Mouse (Mus musculus) layer of hippocampus, adult 6 months (tissue): Measurements from ENCODE around the gene Unc13b. TPM values are rescaled to one million over a fixed set of nuclear protein-coding genes. Genes with fewer than 3 reads are reported as not detected.

Experiments used
- long read RNA-seq, 2 experiments: library from polyadenylated mRNA; unstranded; transcript quantifications; one replicate each; pipeline ENCODE4 v2.0.0; 2019 to 2020
- polyA plus RNA-seq: library from polyadenylated mRNA; unstranded; fragments of <200 nt; fragmentation: Nextera tagmentation; gene quantifications from 2 replicates; pipeline ENCODE4 v1.2.3, GENCODE M21; 2021

The Unc13b gene
- 3.1 and 4.2 TPM in 2 replicates for polyA plus RNA-seq
- long read RNA-seq, experiment 1, partial matches to known transcripts: 5 of 7 reads
- long read RNA-seq, experiment 1, other reads (novel, unspliced or antisense): 2 of 7 reads
- long read RNA-seq, experiment 2, full-length matches to known transcripts: 2 of 26 reads
- long read RNA-seq, experiment 2, partial matches to known transcripts: 10 of 26 reads
- long read RNA-seq, experiment 2, other reads (novel, unspliced or antisense): 14 of 26 reads

DNA sequence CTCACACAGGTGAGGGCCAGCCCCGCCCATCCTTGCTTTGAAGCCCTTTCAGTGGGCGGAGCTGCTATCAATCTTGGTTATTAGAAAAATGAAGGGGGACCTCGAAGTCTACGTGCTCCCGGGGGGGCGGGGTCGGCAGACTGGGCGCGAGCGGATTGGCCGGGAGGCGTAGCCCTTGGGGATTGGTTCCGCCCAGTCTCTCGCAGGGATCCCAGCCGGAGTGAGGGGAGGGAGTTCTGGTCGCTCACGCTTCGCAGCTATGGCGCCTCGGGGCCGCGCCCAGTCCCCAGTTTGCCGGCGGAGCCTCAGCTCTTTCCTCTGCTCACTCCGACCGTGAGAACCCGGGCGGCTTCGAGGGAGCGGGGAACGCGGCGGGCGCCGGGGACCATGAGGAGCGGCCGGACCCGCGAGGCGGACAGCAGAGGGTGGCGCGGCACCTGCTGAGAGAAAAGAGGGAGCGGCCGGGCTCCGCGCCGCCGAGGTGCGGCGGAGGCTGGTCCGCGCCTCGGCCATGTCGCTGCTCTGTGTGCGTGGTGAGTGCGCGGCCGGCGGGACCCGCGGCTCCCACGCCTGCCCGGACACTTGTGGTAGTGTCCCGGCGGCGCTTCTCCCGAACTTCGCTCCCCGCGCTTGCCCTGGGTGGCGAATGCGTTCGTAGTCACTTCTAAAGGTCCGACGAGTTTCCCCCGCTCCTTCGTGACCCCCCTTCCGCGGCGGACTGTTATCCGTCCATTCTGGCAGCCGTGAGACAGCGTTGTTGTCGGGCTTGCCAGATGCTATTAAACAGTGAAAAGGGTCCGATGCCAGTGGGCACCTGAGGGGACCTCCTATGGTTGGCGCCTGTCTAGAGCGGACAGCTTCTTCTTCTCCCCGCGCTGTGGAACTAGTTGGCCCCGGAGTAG is at the start of gene Unc13b:
TSS of gene Unc13b (plus strand) at position 201 of the 902 bp plus-strand sequence.

DNA sequence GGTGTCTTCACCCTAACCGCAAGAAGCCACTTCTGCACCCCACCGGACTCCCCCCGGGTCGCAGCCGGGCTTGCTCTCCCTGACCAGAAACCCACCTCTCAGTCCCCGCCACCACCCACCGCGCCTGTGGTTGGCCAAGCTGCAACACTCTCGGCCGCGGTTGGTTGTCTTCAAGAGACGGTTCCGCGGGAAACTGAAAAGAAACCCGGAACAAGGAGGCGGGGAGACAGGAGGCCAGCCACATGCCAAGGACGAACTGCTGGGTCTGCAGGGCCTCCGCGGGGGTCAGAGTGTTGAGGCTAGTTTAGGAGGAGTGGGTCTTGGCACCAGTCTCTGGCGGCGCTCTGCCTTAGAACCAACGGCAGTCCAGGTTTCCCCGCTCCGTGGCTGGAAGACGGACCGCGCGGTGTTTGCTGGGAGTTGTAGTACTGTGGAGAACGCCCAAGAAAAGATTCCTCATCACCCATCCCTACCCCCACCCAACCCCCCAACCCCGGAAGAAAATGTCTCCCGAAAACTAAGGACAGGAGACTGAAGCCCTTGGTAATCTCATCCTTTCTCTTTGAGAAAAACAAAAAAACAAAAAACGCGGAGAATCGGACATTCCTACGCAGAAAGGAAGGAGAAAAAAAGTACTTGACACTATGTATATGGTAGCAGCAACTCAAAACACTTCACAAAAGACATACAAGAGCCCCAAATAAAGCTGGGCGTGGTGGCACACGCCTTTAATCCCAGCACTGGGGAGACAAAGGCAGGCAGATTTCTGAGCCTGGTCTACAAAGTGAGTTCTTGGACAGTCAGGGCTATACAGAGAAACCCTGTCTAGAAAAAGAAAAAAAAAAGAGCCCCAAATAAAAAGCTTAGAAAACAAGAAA is 48.4 kb upstream of the Unc13b start, which contains the start of gene Fancg:
TSS of gene Fancg (minus strand) at position 346 of the 878 bp plus-strand sequence.

DNA sequence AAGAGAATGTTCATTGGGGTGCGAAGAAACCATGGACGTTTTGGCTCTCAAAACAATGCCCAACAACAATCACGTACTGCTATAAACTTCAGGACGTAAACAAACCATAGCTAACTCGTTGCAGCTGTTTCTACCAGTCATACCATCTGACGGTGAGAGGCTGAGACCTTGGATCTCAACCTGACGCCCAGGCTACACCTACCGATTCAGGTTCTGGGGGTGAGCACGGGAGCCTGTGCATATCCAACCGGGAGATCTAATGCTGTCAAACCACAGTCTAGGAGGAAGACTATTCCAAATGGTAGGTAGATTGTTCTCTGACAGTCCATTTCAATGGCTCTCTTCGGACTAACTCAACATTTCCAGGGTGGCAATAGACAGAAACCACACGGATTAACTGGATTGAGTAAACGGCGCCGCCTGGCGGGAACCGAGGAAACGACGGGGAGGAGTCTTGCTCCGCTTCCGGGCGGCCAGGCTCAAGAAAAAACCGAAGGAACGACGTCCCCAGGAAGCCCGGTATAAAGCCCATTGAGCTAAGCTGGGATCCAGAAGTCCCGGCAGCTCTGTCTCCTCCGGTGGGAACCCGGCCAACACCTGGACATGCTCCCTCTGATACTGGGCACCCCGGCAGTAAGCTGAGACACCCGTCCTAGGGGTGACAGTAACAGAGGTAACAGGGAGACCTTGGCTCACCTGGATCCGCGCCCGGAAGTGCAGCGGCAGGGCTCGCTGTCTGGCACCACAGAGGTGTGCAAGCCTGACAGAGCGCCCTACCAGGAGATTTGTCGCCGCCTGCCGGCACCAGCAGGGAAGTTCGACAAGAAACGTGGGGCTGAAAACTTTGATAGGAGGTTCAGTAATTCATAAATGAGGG is 33.4 kb upstream of the Unc13b start, which contains the start of gene Pigo:
TSS of gene Pigo (minus strand) at position 736 of the 877 bp plus-strand sequence.

DNA sequence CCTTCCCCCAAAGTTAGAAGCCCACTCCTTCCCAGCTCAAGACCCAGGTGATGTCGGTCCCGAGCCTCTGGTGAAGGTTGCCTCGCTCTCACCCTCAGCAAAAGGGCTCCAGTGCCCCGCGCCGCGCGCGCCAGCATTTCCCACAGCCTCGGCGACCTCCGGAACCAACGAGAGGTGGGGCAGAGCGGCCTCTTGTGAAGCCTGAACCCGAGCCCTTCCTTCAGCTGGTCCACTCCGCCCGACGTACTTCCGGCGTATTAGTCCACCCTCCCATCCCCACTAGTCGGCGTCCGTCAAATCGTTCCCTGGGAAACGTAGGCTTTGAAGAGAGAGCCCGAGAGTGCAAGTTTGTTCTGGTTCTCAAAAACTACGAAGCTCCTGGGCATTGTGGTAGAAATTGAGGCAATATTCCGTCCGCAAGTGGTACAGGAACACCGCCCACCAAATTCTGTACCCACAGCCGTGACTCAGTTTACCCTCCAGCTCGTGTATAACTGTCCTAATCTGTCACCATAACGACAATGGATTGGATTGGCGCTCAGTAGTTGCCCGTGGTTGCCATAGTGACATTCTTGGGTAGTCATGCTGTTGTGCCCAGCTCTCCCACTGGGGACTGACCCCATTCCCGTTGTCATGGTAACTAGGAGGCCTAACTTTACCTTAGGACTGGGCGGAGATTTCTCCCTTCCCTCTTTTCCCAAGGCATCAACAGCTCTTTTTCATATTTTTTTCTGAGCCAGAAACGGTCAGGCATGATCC is 27.3 kb upstream of the Unc13b start, which contains the start of gene Stoml2:
TSS of gene Stoml2 (minus strand) at position 474 of the 759 bp plus-strand sequence.

DNA sequence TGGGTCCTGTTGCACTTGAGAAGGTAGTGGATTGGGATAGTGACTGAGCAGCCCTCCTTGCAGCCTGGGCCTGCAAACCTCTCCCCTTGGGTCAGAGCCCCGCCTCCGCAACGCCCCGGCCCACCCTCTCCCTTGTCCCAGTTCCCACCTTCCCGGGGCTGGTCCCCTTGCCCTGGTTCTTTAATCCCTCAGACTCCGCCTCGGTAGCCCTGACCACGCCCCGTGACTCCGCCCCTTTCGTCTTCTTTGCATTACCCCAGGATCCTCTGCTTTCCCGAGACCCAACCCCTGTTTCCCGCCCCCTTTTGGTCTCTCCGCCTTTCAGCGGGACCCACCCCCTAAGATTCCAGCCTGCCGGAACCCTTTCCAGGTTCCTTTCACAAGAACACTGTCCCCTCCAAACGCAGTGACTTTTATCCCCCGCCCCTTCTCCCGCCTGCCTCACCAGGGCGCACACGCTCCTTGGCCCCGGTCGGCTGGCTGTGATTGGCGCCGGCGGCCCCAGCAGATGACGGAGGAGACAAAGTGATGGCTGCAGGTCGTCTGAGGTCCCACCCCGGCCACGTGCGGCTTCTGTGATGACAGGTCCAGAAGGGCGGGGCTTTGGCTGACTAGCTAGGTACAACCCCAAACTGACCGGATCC is 13.0 kb upstream of the Unc13b start, which contains the start of gene Fam214b:
TSS of gene Fam214b (minus strand) at position 562 of the 644 bp plus-strand sequence.

DNA sequence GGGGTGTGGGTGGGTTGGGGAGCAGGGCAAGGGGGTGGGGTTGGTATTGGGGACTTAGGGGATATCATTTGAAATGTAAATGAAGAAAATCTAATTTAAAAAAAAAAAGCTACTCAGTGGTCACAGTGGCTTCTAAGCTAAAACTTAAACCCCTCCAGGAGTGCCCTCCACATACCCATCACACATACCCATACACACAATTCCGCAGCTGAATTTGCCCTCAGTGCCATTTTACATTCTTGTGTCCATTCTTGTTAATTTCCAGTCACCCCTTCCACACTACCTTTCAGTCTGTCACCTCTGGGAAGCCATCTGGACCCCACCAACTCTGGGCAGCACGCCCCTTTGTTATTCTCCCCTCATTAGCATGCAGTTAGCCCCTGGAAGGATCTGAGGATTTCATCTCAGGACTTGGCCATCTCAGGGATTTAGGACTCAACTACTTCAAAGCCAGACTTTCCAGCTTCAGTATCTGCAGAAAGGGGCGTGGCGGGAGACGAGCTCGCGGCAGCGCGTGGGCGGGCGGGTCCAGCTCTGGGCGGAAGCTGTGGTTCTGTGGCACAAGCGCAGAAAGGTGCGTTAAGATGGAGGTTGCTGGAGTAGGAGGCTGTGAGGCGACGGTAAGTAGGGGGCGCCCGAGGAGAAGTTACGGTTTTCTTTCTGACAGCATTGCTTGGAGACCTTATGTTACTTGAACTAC is 208.0 kb downstream of the Unc13b start, which contains the start of gene Atp8b5:
TSS of gene Atp8b5 (plus strand) at position 537 of the 700 bp plus-strand sequence.

Other genes with a start within 250 kb of the Unc13b start
- 0.04 TPM in 1 of 2 replicates, not detected in the other for gene Fam205a1, start 205.1 kb upstream of the Unc13b start, polyA plus RNA-seq
- 0.64 TPM in 2 replicates for gene Gm12394, start 202.2 kb upstream of the Unc13b start, polyA plus RNA-seq
- gene Fam205c, start 184.7 kb upstream of the Unc13b start, polyA plus RNA-seq: 1.2 and 1.3 TPM in 2 replicates
- 32.3 and 41.2 TPM in 2 replicates for gene Phf24, start 142.3 kb upstream of the Unc13b start, polyA plus RNA-seq
- 27.5 and 37.2 TPM in 2 replicates for gene Dnajb5, start 109.1 kb upstream of the Unc13b start, polyA plus RNA-seq
- gene 1700022I11Rik, start 89.3 kb upstream of the Unc13b start, polyA plus RNA-seq: 0.15 and 0.26 TPM in 2 replicates
- gene Vcp, start 58.4 kb upstream of the Unc13b start, polyA plus RNA-seq: 183 and 188 TPM in 2 replicates
- gene Fancg, start 48.4 kb upstream of the Unc13b start, polyA plus RNA-seq: 4.7 TPM in 2 replicates
- gene Pigo, start 33.1 kb upstream of the Unc13b start, polyA plus RNA-seq: 9.8 and 10.1 TPM in 2 replicates
- gene Stoml2, start 27.2 kb upstream of the Unc13b start, polyA plus RNA-seq: 199 and 209 TPM in 2 replicates
- 7.3 and 9.2 TPM in 2 replicates for gene Fam214b, start 12.7 kb upstream of the Unc13b start, polyA plus RNA-seq
- 0.09 and 0.15 TPM in 2 replicates for gene Atp8b5, start 208.2 kb downstream of the Unc13b start, polyA plus RNA-seq